Mouse (Mus musculus): ENCODE measurements around the gene Gm44503. TPM values are rescaled to one million over a fixed set of nuclear protein-coding genes. Genes with fewer than 3 reads are reported as not detected.

Gene Gm44503
- total RNA-seq, 2 experiments from 2014 or later: not detected

- no peak for DNase-seq (ENCODE audit: low spot score)
Observed at GRCm38 (mm10) chr9:73025818-73026636, 67.4 kb downstream of the Gm44503 start.

DNA sequence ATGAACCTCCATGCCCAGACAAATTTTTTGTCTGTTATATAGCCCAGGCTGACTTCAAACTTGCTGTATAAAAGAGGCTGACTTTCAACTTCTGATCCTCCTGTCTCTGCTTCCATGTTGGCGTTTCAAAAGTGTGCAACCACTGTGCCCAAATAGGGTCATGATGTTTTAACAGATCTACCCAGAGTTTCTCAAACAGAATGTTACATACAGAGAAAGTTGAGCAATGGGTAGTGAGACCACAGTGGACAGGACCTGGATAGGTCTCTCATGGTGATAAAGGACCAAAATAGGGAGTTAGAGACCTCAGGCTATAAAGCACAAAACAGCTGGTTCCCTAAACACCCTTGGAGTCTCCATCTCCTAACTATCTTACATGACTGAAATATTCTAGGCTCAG, 71.8 kb downstream of the Gm44503 start:
- DNase-seq (ENCODE audit: low spot score): no peak

- no peak for DNase-seq (ENCODE audit: low spot score)
Observed at GRCm38 (mm10) chr9:73031421-73031820, 72.8 kb downstream of the Gm44503 start.

DNA sequence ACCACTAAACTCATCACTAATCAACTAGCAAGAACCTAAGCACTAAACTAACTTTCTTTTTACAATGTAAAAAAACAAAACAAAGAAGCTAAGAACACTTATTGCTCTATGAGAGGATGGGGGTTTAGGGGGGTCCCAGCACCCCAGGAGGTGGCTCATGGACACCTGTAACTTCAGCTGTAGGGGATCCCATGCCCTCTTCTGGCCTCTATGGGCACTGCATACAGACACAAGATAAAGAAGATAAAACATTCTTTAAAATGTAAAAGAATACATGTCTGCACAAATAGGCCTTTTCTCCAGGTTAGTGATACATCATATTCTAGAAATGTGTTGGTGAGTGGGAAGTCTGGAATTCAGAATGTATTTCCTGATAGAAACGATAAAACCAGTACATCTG, 74.8 kb downstream of the Gm44503 start:
- DNase-seq (ENCODE audit: low spot score): no peak

GRCm38 (mm10) chr9:73039222-73039945, 80.7 kb downstream of the Gm44503 start:
- DNase-seq (ENCODE audit: low spot score): peak; percentile 91

DNA sequence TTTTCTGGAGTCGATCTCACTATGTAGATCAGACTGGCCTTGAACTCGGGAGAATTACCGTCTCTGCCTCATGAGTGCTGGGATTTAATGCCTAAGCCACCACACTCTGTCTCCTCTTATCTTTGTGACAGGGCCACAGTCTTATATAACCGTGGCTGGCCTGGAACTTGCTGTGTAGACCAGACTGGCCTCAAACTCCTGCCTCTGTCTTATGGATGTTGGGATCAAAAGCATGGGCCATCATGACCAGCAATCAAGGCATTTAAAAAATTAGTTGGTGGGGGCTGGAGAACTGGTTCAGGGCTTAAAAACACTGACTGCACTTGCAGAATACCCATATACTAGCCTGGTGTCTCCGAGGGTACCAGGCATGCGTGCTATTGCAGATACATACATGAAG, 81.4 kb downstream of the Gm44503 start, which contains the start of gene Pigb:
Gene Pigb, minus strand, starts transcription at position 299 of the 400 bp plus-strand sequence.
- no peak for DNase-seq (ENCODE audit: low spot score)

- DNase-seq (ENCODE audit: low spot score): peak; percentile 73
Observed at GRCm38 (mm10) chr9:73044146-73045079, 85.8 kb downstream of the Gm44503 start, which contains the start of gene Rab27a. Rab27a (plus strand) TSS chr9:73044854.

- DNase-seq (ENCODE audit: low spot score): no peak
Observed at GRCm38 (mm10) chr9:73045204-73045603, 86.6 kb downstream of the Gm44503 start.

DNA sequence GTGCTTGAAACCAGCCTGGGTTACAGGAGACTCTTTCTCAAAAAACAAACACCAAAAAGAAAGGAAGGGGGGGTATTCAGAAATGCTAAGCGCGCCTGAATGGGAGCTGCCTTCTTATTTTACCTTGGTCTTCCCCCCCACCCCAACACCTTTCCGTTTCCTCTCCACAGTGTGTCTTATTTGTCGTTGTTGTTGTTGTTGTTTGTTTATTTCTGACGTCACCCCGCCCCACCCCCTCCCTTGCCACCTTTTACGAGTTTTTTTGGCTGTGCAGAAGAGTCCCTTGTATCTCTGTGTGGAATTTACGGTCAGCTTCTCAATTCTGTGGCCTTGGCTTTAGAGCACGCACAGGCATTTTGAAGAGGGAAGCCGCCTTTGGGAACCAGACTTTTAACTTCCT, 87.1 kb downstream of the Gm44503 start:
- DNase-seq (ENCODE audit: low spot score): no peak

DNA sequence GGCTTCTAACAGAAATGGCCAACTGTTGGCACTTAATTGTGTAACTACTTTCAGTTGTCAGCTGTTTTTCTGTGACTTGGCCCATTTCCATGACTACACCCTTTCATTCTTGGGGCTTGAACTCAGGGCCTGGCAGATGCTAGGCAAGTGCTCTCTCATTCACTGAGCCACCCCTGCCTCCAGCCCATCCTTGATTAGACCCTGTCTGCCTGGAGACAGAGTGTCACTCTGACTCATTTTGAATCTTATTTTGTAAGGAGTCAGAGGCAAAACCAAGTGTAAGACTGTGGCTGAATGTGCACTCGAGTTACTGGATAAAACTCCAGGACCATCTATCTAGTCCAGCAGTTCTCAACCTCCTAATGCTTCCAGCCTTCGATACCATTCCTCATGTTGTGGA, 89.3 kb downstream of the Gm44503 start:
- DNase-seq (ENCODE audit: low spot score): no peak

DNA sequence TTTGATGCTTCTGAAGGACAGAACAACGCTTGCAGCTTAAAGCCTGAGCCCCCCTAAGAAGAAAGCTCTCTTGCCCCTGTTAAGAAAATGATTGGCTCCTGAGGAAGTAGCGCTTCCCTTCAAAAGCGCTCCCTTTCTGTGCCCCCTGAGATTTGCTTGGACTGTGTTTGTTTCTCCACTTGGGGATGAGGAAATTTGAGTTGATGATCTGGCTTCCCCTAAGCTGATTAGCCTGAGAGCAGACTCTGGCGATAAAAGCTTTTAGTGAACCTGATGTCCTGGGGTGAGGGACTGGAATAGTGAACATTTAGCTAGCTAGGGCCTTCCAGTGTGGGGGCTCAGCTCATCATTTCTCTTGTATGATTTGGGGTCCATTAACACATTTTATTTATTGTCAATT, 90.3 kb downstream of the Gm44503 start:
- no peak for DNase-seq (ENCODE audit: low spot score)

- DNase-seq (ENCODE audit: low spot score): no peak
Observed at GRCm38 (mm10) chr9:73049833-73050232, 91.2 kb downstream of the Gm44503 start.

- no peak for DNase-seq (ENCODE audit: low spot score)
Observed at GRCm38 (mm10) chr9:73050606-73051005, 92.0 kb downstream of the Gm44503 start.

DNA sequence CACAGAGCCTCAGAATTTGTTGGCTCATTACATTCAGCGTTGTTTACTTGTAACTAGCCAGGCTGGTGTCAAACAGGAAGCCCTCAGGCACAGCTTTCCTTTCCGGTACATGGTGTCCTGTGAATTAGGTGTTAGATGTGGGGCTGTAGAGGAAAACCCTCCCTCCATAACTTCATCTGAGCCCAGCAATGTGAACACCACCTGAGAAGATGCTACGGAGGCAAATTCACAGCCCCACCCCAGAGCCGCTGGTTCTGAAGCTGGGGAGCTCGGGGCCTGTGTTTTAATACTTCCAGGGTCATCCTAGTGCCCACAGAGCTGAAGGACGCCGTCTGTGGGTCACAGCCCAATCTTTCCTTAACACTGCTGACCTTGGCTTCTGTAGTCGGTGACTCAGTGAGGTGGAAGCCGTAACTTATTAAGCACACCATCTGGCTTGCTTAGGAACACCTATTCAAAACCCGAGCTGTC, 96.8 kb downstream of the Gm44503 start:
- no peak for DNase-seq (ENCODE audit: low spot score)

DNA sequence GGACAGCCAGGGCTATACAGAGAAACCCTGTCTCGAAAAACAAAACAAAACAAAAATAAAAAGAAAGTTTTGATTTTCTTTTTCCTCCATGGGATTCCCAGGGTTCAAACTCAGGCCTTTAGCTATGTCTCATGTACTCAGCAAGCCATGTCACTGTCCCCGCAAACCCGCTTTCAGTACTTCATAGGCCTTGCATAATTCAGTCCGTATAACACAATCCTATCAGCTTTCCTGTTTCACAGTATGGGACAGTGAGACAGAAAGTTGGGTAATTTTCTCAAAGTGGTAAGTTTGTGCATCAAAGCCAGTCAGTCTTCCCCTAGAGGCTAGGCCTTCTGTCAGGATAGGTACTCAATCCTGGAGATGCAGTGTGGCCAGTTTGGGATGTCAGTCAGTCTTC, 100.6 kb downstream of the Gm44503 start:
- no peak for DNase-seq (ENCODE audit: low spot score)

DNA sequence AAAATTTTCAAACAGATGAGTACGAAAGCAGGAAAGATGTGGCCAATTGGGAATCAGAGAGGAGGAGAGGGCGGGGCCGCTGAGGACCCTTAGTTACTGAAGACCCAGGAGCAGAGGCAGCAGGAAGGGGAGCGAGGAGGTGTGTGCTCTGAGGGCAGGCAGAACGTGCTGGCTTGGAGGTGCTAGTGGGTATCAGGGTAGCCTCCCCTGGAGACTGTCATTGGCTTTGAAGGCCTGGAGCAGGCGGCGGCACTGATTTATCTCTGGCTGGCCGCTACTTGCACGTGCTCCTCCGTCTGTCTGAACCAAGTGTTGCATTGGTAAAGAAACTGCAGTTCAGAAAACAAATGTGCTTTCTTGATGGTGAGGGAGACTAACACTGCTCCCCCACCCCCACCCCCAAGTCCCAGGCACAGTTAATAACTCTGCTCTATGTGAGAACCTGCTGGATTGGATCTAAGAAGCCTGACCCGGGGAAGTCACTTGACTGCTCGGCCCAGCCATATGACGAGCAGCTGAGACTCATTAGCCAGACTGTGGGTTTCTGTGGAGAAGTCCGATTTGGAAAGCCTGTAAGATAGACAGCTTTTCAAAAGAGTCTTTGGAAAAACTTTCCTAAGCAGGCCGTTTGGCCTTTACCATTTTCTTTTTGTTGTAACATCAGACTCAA, 105.1 kb downstream of the Gm44503 start:
- DNase-seq (ENCODE audit: low spot score): no peak

Small RNA genes within 50 kb of the gene (microRNA-seq; reads per million reads assigned to microRNA genes)
- gene Gm27353: not detected

Other genes starting within 250 kb of the Gm44503 start
- gene Prtg, start 152.0 kb upstream of the Gm44503 start, total RNA-seq (2021): under 1 TPM; 0.02 to 0.07 TPM
- gene Pygo1, start 33.2 kb upstream of the Gm44503 start, total RNA-seq (2021): 10 to 100 TPM; 14.6 to 14.9 TPM
- gene Dyx1c1, start 67 bp upstream of the Gm44503 start, total RNA-seq (2021): 1 to 10 TPM in 1 of 2 experiments, under 1 TPM in 1; 1.00 to 1.0 TPM
- 10 to 100 TPM; 11.4 to 13.2 TPM for gene Ccpg1os, start 26.5 kb downstream of the Gm44503 start, total RNA-seq (2021)
- gene Ccpg1, start 26.6 kb downstream of the Gm44503 start, total RNA-seq (2021): 10 to 100 TPM; 87.4 to 93.7 TPM
- 1 to 10 TPM; 3.3 to 3.7 TPM for gene Pigb, start 81.5 kb downstream of the Gm44503 start, total RNA-seq (2021)
- 1 to 10 TPM; 1.3 to 2.0 TPM for gene Rab27a, start 86.0 kb downstream of the Gm44503 start, total RNA-seq (2021)
- gene Khdc3, start 143.0 kb downstream of the Gm44503 start, total RNA-seq (2021): not detected
- gene Gm20509, start 143.6 kb downstream of the Gm44503 start, total RNA-seq (2021): not detected
- gene Rsl24d1, start 154.6 kb downstream of the Gm44503 start, total RNA-seq (2021): 10 to 100 TPM; 34.5 to 36.7 TPM

Measured in gastrocnemius, adult 18-20 months (tissue).